Comparison of ENCODE assay signal across 17 mouse cellular contexts in genomic region chr1:155065068-155065701, GRCm38 (mm10). TPM values are rescaled to one million over a fixed set of nuclear protein-coding genes. Genes with fewer than 3 reads are reported as not detected.
DNase-seq lines count a peak whose midpoint lies in the region; ATAC-seq lines count a peak whose summit lies in the region.
"Had no signal": no experiment of that assay in that cellular context is flagged by ENCODE, and none has a peak within 500 bp of the region (broad histone marks: within the 10 kb centered on the region; RNA-seq: fewer than 3 reads in every experiment).

No protein-coding gene starts in this region.

- no peak overlapping the region for H3K4me2 ChIP-seq in midbrain, embryonic 16.5 days (ENCODE audit: low read length)
- H3K4me2 ChIP-seq: forebrain, embryonic 13.5 days; lung, embryonic 14.5 days; neural tube, embryonic 12.5 days had no signal

- no peak for DNase-seq in heart, embryonic 10.5 days (ENCODE audit: low spot score)
- no peak for DNase-seq in heart, postnatal 10 days
- DNase-seq in midbrain, embryonic 10.5 days (ENCODE audit: low spot score): no peak
- DNase-seq in urinary bladder, postnatal 14 days (ENCODE audit: low spot score): no peak
- DNase-seq in adrenal gland, postnatal 14 days: no peak
- DNase-seq: adrenal gland, postnatal 36 days; B cell, adult 2 months; cerebellum, adult 9-10 months; kidney, adult 9 months; kidney, postnatal 36 days; lung, embryonic 14.5 days; thymus, postnatal 36 days had no signal

- no peaks in the 10 kb centered on the region for H3K36me3 ChIP-seq in heart, embryonic 10.5 days
- H3K36me3 ChIP-seq in midbrain, embryonic 10.5 days: no peaks in the 10 kb centered on the region
- H3K36me3 ChIP-seq in midbrain, embryonic 16.5 days (ENCODE audit: control insufficient read depth, insufficient read depth, low read length): no peaks in the 10 kb centered on the region
- H3K36me3 ChIP-seq: neural tube, embryonic 12.5 days had no signal

- H3K4me1 ChIP-seq in heart, embryonic 10.5 days: peaks cover 49% of the 10 kb centered on the region
- peaks cover 18% of the 10 kb centered on the region for H3K4me1 ChIP-seq in midbrain, embryonic 10.5 days
- no peaks in the 10 kb centered on the region for H3K4me1 ChIP-seq in midbrain, embryonic 16.5 days (ENCODE audit: control insufficient read depth, insufficient read depth, low read length)

- intact Hi-C loops in heart, postnatal 10 days (cut with DNase I): loop anchor here (2.0 kb wide), 1 partner anchor 14 kb away; no protein-coding TSS in a partner anchor

- ATAC-seq in midbrain, embryonic 16.5 days: no peak
- ATAC-seq in hematopoietic stem cell, adult 5-6 weeks (replicated peaks in 1 of 2; ENCODE audit: insufficient read depth in 1 of 2, low FRiP score in 2 of 2, low TSS enrichment in 1 of 2, low read depth in 1 of 2, poor library complexity in 2 of 2, severe bottlenecking in 2 of 2): peak; percentile 69 to 76
- ATAC-seq: forebrain, embryonic 13.5 days; hindbrain, embryonic 16.5 days had no signal

- H3K9me3 ChIP-seq in heart, embryonic 10.5 days: no peaks in the 10 kb centered on the region
- no peaks in the 10 kb centered on the region for H3K9me3 ChIP-seq in midbrain, embryonic 10.5 days (replicated peaks)
- H3K9me3 ChIP-seq in midbrain, embryonic 16.5 days (replicated peaks; ENCODE audit: control insufficient read depth, low read length, poor library complexity, severe bottlenecking): no peaks in the 10 kb centered on the region
- H3K9me3 ChIP-seq: forebrain, embryonic 13.5 days; neural tube, embryonic 12.5 days had no signal

- WGBS in heart, embryonic 10.5 days: 53% methylated on average over 11 of the region's 11 CpGs
- WGBS in midbrain, embryonic 10.5 days: 81% methylated on average over 11 of the region's 11 CpGs
- WGBS in midbrain, embryonic 16.5 days: 77% methylated on average over 11 of the region's 11 CpGs

- 0 out of 2 replicates have a peak overlapping the region, but pooled peaks have one; percentile 37 for H3K27ac ChIP-seq in heart, embryonic 10.5 days
- peak overlapping the region; percentile 52; the same call in 1 of the 2 replicates for H3K27ac ChIP-seq in midbrain, embryonic 10.5 days (replicated peaks)
- H3K27ac ChIP-seq in midbrain, embryonic 16.5 days (ENCODE audit: low read length): no peak overlapping the region
- H3K27ac ChIP-seq: forebrain, embryonic 13.5 days; neural tube, embryonic 12.5 days had no signal

- H3K4me3 ChIP-seq in heart, embryonic 10.5 days: no peak overlapping the region
- no peak overlapping the region for H3K4me3 ChIP-seq in midbrain, embryonic 10.5 days
- H3K4me3 ChIP-seq in midbrain, embryonic 16.5 days (ENCODE audit: low read depth, low read length): no peak overlapping the region
- H3K4me3 ChIP-seq: forebrain, embryonic 13.5 days; neural tube, embryonic 12.5 days had no signal

- H3K27me3 ChIP-seq in heart, embryonic 10.5 days (ENCODE audit: insufficient read depth, poor library complexity, severe bottlenecking): peaks cover 4% of the 10 kb centered on the region; the same call in 1 of the 2 replicates
- peaks cover 42% of the 10 kb centered on the region; the same call in 1 of the 2 replicates for H3K27me3 ChIP-seq in midbrain, embryonic 10.5 days (ENCODE audit: low read depth, poor library complexity, severe bottlenecking)
- H3K27me3 ChIP-seq in midbrain, embryonic 16.5 days (ENCODE audit: control insufficient read depth, insufficient read depth, low read depth, low read length): no peaks in the 10 kb centered on the region
- H3K27me3 ChIP-seq: forebrain, embryonic 13.5 days; neural tube, embryonic 12.5 days had no signal

- H3K9ac ChIP-seq in midbrain, embryonic 16.5 days (ENCODE audit: low read depth, low read length): no peak overlapping the region
- H3K9ac ChIP-seq: forebrain, embryonic 13.5 days; lung, embryonic 14.5 days; neural tube, embryonic 12.5 days had no signal

RNA-seq across cellular contexts. Expression of gene Ier5, which starts 34.3 kb away (rescaled TPM):
- polyA plus RNA-seq in heart, embryonic 10.5 days (2016; fragmentation: Nextera tagmentation; extraction: Ambion mirVana): 3.4 and 8.6 TPM in 2 replicates
- 10 to 100 TPM; 20.4 to 22.6 TPM for total RNA-seq in heart, postnatal 10 days (2021)
- 4.0 and 4.3 TPM in 2 replicates for polyA plus RNA-seq in midbrain, embryonic 10.5 days (2016; fragmentation: Nextera tagmentation; extraction: Ambion mirVana)
- polyA plus RNA-seq in midbrain, embryonic 16.5 days (2015; fragmentation: Nextera tagmentation; extraction: Ambion mirVana): 4.8 and 4.9 TPM in 2 replicates
- 26.1 and 30.0 TPM in 2 replicates for total RNA-seq in hematopoietic stem cell, adult 5-6 weeks (2017)
- total RNA-seq in adrenal gland, postnatal 14 days (2021): 11.1 and 12.9 TPM in 2 replicates
